10 mouse cellular contexts compared by ENCODE assay signal in genomic region chr7:130922981-130923731, GRCm38 (mm10). TPM values are rescaled to one million over a fixed set of nuclear protein-coding genes. Genes with fewer than 3 reads are reported as not detected.
DNase-seq lines count a peak whose midpoint lies in the region; ATAC-seq lines count a peak whose summit lies in the region.
"Had no signal": no experiment of that assay in that cellular context is flagged by ENCODE, and none has a peak within 500 bp of the region (broad histone marks: within the 10 kb centered on the region; RNA-seq: fewer than 3 reads in every experiment).

No protein-coding gene starts in this region.

- DNase-seq in frontal cortex, postnatal 25 days (ENCODE audit: low spot score in 2 of 2): no peak
- peak; percentile 45 to 61 for DNase-seq in layer of hippocampus, adult 8-10 months (ENCODE audit: low spot score in 2 of 2)
- DNase-seq in layer of hippocampus, postnatal 10 days (ENCODE audit: low spot score in 2 of 2): no peak
- peak; percentile 81 to 84 for DNase-seq in adrenal gland, postnatal 36 days
- DNase-seq in heart, postnatal 36 days: peak; percentile 50 to 57
- no peak for DNase-seq in right cerebral cortex, postnatal 14 days
- DNase-seq: kidney, postnatal 25 days; liver, embryonic 13.5 days had no signal

- intact Hi-C loops in heart, postnatal 36 days (cut with DNase I): no loop called here

- peak; percentile 78 for ATAC-seq in frontal cortex, adult (ENCODE audit: low TSS enrichment)
- no peak for ATAC-seq in granulocyte monocyte progenitor cell, adult 5-6 weeks (replicated peaks; ENCODE audit: poor library complexity, severe bottlenecking)

RNA-seq across cellular contexts. Expression of gene Htra1, which starts 12.8 kb away (rescaled TPM):
- 100 to 1,000 TPM; 184 to 219 (median 213) TPM for total RNA-seq in layer of hippocampus, adult 8-10 months (2022)
- 100 to 1,000 TPM; 228 to 241 TPM for total RNA-seq in layer of hippocampus, postnatal 10 days (2021)
- 10 to 100 TPM; 38.5 to 94.6 TPM for total RNA-seq in adrenal gland, postnatal 36 days (2021)
- total RNA-seq in heart, postnatal 36 days (2021): 100 to 1,000 TPM; 120 to 129 TPM
- not detected in 2 replicates for total RNA-seq in granulocyte monocyte progenitor cell, adult 5-6 weeks (2014; fragmentation: Nextera tagmentation)
- not detected in 2 replicates for total RNA-seq in granulocyte monocyte progenitor cell, adult 5-6 weeks (2017)

RNA-seq across cellular contexts. Expression of gene Plekha1, which starts 57.6 kb away (rescaled TPM):
- total RNA-seq in layer of hippocampus, adult 8-10 months (2022): 10 to 100 TPM; 87.2 to 97.4 (median 91.8) TPM
- 10 to 100 TPM; 85.2 to 91.1 TPM for total RNA-seq in layer of hippocampus, postnatal 10 days (2021)
- 10 to 100 TPM; 22.7 to 32.2 TPM for total RNA-seq in adrenal gland, postnatal 36 days (2021)
- 10 to 100 TPM; 42.8 to 44.0 TPM for total RNA-seq in heart, postnatal 36 days (2021)
- total RNA-seq in granulocyte monocyte progenitor cell, adult 5-6 weeks (2014; fragmentation: Nextera tagmentation): 17.4 and 24.2 TPM in 2 replicates
- total RNA-seq in granulocyte monocyte progenitor cell, adult 5-6 weeks (2017): 21.0 and 21.4 TPM in 2 replicates

Comparison
In these comparisons a context has a peak if more than half of its experiments do, and no peak if none do; other contexts are left out.
1. DNase-seq: peak in layer of hippocampus, adult 8-10 months (2 of 2), adrenal gland, postnatal 36 days (2 of 2) and heart, postnatal 36 days (2 of 2); none in frontal cortex, postnatal 25 days (0 of 2), layer of hippocampus, postnatal 10 days (0 of 2) and right cerebral cortex, postnatal 14 days (single experiment).
2. RNA of gene Htra1, which starts 12.8 kb away (total RNA-seq): 228 to 241 TPM in layer of hippocampus, postnatal 10 days, 184 to 219 TPM in layer of hippocampus, adult 8-10 months, 120 to 129 TPM in heart, postnatal 36 days and 38.5 to 94.6 TPM in adrenal gland, postnatal 36 days; not detected in granulocyte monocyte progenitor cell, adult 5-6 weeks; every median in the first group is over 10 times any median in the second.